Mouse (Mus musculus): ENCODE measurements around the gene Mdfi. TPM values are rescaled to one million over a fixed set of nuclear protein-coding genes. Genes with fewer than 3 reads are reported as not detected.

Gene Mdfi
- polyA plus RNA-seq, 1 experiment from 2014 or later: 12.5 TPM

Other genes with a start within 250 kb of the Mdfi start
- 24.1 and 24.8 TPM in 2 replicates for gene Bysl, start 223.2 kb downstream of the Mdfi start, polyA plus RNA-seq (2015; fragmentation: Nextera tagmentation; extraction: Ambion mirVana)
- 25.1 and 27.5 TPM in 2 replicates for gene Med20, start 223.1 kb downstream of the Mdfi start, polyA plus RNA-seq (2015; fragmentation: Nextera tagmentation; extraction: Ambion mirVana)
- 1.2 and 2.1 TPM in 2 replicates for gene Gm20517, start 223.1 kb downstream of the Mdfi start, polyA plus RNA-seq (2015; fragmentation: Nextera tagmentation; extraction: Ambion mirVana)
- gene Usp49, start 204.0 kb downstream of the Mdfi start, polyA plus RNA-seq (2015; fragmentation: Nextera tagmentation; extraction: Ambion mirVana): 2.6 and 3.3 TPM in 2 replicates
- 308 and 313 TPM in 2 replicates for gene Tomm6, start 146.3 kb downstream of the Mdfi start, polyA plus RNA-seq (2015; fragmentation: Nextera tagmentation; extraction: Ambion mirVana)
- 3.2 and 4.1 TPM in 2 replicates for gene Frs3, start 145.7 kb downstream of the Mdfi start, polyA plus RNA-seq (2015; fragmentation: Nextera tagmentation; extraction: Ambion mirVana)
- gene Gm21981, start 140.2 kb downstream of the Mdfi start, polyA plus RNA-seq (2015; fragmentation: Nextera tagmentation; extraction: Ambion mirVana): 0.15 and 0.27 TPM in 2 replicates
- gene Prickle4, start 140.0 kb downstream of the Mdfi start, polyA plus RNA-seq (2015; fragmentation: Nextera tagmentation; extraction: Ambion mirVana): 0.43 and 0.78 TPM in 2 replicates
- 0.17 and 0.24 TPM in 2 replicates for gene Pgc, start 107.8 kb downstream of the Mdfi start, polyA plus RNA-seq (2015; fragmentation: Nextera tagmentation; extraction: Ambion mirVana)
- gene Tfeb, start 97.7 kb downstream of the Mdfi start, polyA plus RNA-seq (2015; fragmentation: Nextera tagmentation; extraction: Ambion mirVana): 21.1 and 22.4 TPM in 2 replicates
- gene Foxp4, start 90.0 kb upstream of the Mdfi start, polyA plus RNA-seq (2015; fragmentation: Nextera tagmentation; extraction: Ambion mirVana): 9.0 and 9.2 TPM in 2 replicates
- not detected in 2 replicates for gene 1700122O11Rik, start 203.6 kb upstream of the Mdfi start, polyA plus RNA-seq (2015; fragmentation: Nextera tagmentation; extraction: Ambion mirVana)

All from heart, embryonic 13.5 days (tissue).